Mouse (Mus musculus): ENCODE results near the gene Vapa. TPM values are rescaled to one million over a fixed set of nuclear protein-coding genes. Genes with fewer than 3 reads are reported as not detected.

Gene Vapa
- 68.3 TPM for total RNA-seq (2023)

DNA sequence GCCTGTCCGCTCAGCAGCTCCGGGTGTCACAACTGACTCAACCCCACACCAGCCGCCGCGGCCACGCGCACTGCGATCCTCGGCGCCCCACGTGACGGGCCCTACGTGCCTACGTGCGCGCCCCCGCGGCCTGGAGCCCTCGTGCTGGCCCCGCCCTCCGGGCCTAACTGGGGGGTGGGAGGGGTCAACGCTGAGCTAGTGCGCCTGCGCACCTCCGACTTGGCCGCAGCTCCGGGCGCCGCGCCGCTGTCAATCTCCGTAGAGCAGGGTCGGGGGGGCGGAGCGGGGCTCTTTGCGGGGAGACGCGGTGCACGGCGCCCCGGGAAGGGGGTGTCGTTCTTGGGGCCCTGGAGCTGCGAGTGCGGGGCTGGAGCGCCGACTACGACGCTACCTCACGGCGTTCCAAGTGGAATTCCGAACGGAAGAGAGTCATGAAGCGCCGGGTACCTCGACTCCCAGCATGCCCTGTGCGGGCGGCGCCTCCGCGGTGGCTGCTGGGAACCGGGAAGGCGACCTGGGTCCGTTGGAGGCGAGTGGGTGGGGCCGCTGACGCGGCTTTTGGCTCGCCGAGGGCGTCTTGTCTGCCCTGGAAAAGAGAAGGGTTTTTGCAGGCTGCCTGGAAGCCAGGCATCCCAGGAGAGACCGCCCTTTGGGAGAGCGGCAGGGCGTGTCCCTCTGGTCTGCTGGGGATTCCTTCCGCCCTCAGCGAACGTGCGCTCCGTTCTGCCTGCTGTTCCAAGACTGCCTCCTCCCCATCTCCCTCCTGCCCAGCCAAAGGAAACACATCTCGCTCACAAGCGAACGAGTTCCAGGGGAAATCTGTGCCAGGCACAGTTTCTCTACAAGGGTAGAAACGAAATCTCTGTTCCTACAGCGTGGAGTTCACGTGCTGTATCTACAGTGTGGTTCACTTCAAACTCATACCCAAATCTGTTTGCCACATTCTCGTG is at the start of gene Vapa:
Gene Vapa (minus strand): TSS at position 93 of the 950 bp plus-strand sequence.

DNA sequence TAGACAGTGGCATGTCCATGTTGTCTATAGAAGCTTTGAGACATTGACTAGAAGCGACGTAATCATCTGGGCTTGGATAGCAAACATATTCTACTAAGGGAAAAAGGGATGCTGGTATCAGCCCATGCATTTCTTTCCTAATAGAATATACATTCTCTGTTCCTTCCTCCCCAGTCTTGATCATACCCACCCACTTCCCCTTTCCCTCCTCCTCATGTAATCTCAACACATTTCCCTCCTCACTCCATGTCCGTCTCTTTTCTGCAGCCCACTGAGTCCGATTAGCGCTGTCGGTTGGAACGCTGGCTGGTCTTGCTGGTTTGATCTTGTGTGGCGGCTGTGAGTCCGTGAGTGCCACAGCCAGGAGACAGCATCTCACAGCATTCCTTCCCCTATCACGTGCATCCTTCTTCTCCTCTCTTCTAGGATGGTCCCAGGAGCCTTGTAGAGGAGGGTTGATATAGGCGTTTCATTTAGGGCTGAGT is 28.4 kb upstream of the Vapa start, which contains the start of gene Txndc2:
Gene Txndc2 (minus strand): TSS at position 435 of the 485 bp plus-strand sequence.

DNA sequence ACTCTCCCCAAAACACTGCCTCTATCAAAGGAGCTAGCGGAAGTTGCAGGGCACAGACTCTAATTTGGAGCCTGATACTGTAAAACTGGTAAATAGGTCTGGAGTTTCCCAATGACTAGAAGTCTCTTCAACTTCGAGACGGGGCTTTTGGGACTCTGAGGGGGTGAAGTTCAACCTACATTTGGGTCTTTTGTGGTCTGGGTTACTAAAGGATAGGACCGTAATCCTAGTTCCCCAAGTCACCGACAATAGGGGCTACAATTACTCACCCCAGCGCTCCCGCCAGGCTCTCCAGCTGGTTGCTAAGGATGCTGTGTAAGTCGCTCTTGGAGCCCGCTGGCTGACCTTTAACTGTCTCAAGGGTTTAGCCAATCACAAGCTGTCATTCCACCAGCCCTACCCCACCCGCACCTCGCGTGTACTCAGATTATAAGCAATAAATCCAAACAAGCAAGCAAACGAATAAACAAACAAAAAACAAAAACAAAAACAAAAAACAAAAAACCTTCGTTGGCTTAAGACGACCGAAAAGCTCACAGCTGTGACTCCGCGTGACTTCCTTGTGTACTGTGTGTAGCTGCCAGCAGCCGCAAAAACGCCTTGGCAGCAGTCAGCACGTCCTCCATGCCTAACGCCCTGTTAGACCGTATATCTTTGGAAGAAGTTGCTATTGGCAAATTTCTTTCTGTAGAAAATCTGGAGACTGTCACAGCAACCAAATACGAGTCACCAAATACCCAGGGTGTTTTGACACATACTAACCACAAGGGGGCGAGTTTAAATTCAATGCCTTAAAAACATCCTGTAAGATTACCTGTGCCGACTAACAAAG is 72.7 kb downstream of the Vapa start, which contains the start of gene Tmem232:
Gene Tmem232 (minus strand): TSS at position 342 of the 832 bp plus-strand sequence.

Other genes with a start within 250 kb of the Vapa start
- not detected for gene Tmem232, start 72.8 kb downstream of the Vapa start, total RNA-seq (2023)
- not detected for gene Txndc2, start 28.6 kb upstream of the Vapa start, total RNA-seq (2023)
- 2.4 TPM for gene Rab31, start 159.2 kb upstream of the Vapa start, total RNA-seq (2023)
- gene Ppp4r1, start 169.0 kb upstream of the Vapa start, total RNA-seq (2023), result 70.6 TPM

Data from CD8-positive naive resting alpha-beta T cell, adult 57 days (primary cell).